Mouse (Mus musculus) liver, postnatal 0 days (tissue): ENCODE data around the gene Ncbp2. TPM values are rescaled to one million over a fixed set of nuclear protein-coding genes. Genes with fewer than 3 reads are reported as not detected.
A peak's percentile ranks its signal among the peaks of the same experiment; 100 is the strongest.

Experiments
- ATAC-seq: fragments of 200-750 bp; cut with Nextera tagmentation; 2 replicates; pipeline ENCODE4 v1.8.0; 2017; ENCODE audit warnings: mild to moderate bottlenecking, moderate library complexity
- DNase-seq: peaks from one replicate; pipeline ENCODE4 v3.0.0-alpha.2; 2016
- H3K27ac ChIP-seq: fragments of 300-500 bp; sonication (generic); 2 replicates; pipeline ENCODE4 v1.5.1; 2014; ENCODE audit warnings: antibody characterized with exemption, moderate library complexity, mild to moderate bottlenecking, low read depth
- H3K27me3 ChIP-seq: fragments of 300-500 bp; sonication (generic); 2 replicates; pipeline ENCODE4 v1.6.1; 2014; ENCODE audit warnings: low read length, control low read depth, mixed read lengths; ENCODE audit not compliant: insufficient read depth
- H3K36me3 ChIP-seq: fragments of 300-500 bp; sonication (generic); replicated peaks from 2 replicates; pipeline ENCODE4 v1.6.1; 2014; ENCODE audit warnings: mild to moderate bottlenecking, control low read depth, low read length, moderate library complexity, mixed read lengths; ENCODE audit not compliant: insufficient read depth
- H3K4me1 ChIP-seq: fragments of 300-500 bp; sonication (generic); 2 replicates; pipeline ENCODE4 v1.6.1; 2014; ENCODE audit warnings: antibody characterized with exemption, mild to moderate bottlenecking, control low read depth; ENCODE audit not compliant: insufficient read depth
- H3K4me2 ChIP-seq: fragments of 300-500 bp; sonication (generic); 2 replicates; pipeline ENCODE4 v1.6.1; 2014; ENCODE audit warnings: low read depth, mild to moderate bottlenecking, low read length, moderate library complexity, mixed read lengths
- H3K4me3 ChIP-seq: fragments of 300-500 bp; sonication (generic); 2 replicates; pipeline ENCODE4 v1.5.1; 2014; ENCODE audit warnings: low read depth, low read length
- H3K9ac ChIP-seq: fragments of 300-500 bp; sonication (generic); replicated peaks from 2 replicates; pipeline ENCODE4 v1.6.1; 2014; ENCODE audit warnings: mild to moderate bottlenecking, moderate library complexity
- H3K9me3 ChIP-seq: fragments of 300-500 bp; sonication (generic); 2 replicates; pipeline ENCODE4 v1.6.1; 2016; ENCODE audit warnings: mild to moderate bottlenecking, control low read depth, low read length, mixed read lengths
- CTCF ChIP-seq: sonication (generic); IDR thresholded peaks from 2 replicates; pipeline ENCODE4 v1.5.1; 2016; ENCODE audit warnings: antibody characterized with exemption, low read depth
- EP300 ChIP-seq: IDR thresholded peaks from 2 replicates; pipeline ENCODE4 v1.6.1; 2016; ENCODE audit warnings: antibody characterized with exemption, low read depth, mild to moderate bottlenecking
- WGBS: fragments of 180-500 bp; shearing (Covaris S2); extraction: QIAGEN DNeasy Blood & Tissue Kit; methylation state at CpG from one replicate; pipeline ENCODE4 v1.1.7; 2014; ENCODE audit not compliant: insufficient replicate concordance; 5-methylcytosine and 5-hydroxymethylcytosine counted together
- polyA plus RNA-seq: library from polyadenylated mRNA; unstranded; fragments of >200 nt; fragmentation: Nextera tagmentation; extraction: Ambion mirVana; gene quantifications from 2 replicates; pipeline ENCODE4 v1.2.1, GENCODE M21; 2015

Ncbp2 gene
- polyA plus RNA-seq, 1 experiment from 2014 or later = 21.4 TPM

GRCm38 (mm10) chr16:31926091-31926490 is 22.2 kb upstream of the Ncbp2 start:
- H3K9ac ChIP-seq = no peak overlapping the region
- H3K27ac ChIP-seq = no peak overlapping the region
- ATAC-seq = no peak
- H3K4me3 ChIP-seq = no peak overlapping the region
- no peaks in the 10 kb centered on the region for H3K4me1 ChIP-seq
- H3K4me2 ChIP-seq = no peak overlapping the region
- no peak for TF ChIP-seq EP300
- TF ChIP-seq CTCF = no peak
- no peak for DNase-seq
- WGBS = 81% methylated on average over 6 of the region's 6 CpGs
- no peaks in the 10 kb centered on the region for H3K27me3 ChIP-seq
- H3K9me3 ChIP-seq = no peaks in the 10 kb centered on the region
- H3K36me3 ChIP-seq = no peaks in the 10 kb centered on the region

- no peak overlapping the region for H3K27ac ChIP-seq
- 73% methylated on average over 13 of the region's 13 CpGs for WGBS
- ATAC-seq (no peak), DNase-seq (no peak)
- no peaks in the 10 kb centered on the region for H3K9me3 ChIP-seq
- no peaks in the 10 kb centered on the region for H3K27me3 ChIP-seq
- H3K4me3 ChIP-seq = no peak overlapping the region
- H3K4me2 ChIP-seq = no peak overlapping the region
- no peak overlapping the region for H3K9ac ChIP-seq
- no peaks in the 10 kb centered on the region for H3K4me1 ChIP-seq
- TF ChIP-seq EP300 (no peak), CTCF (no peak)
- no peaks in the 10 kb centered on the region for H3K36me3 ChIP-seq
These were observed 21.6 kb upstream of the Ncbp2 start for GRCm38 (mm10) chr16:31926547-31927182.

- TF ChIP-seq CTCF = no peak
- no peak for TF ChIP-seq EP300
- Histone ChIP-seq H3K4me2 (no peak overlapping the region), H3K4me3 (no peak overlapping the region), H3K27me3 (no peaks in the 10 kb centered on the region), H3K9me3 (no peaks in the 10 kb centered on the region), H3K4me1 (no peaks in the 10 kb centered on the region), H3K9ac (no peak overlapping the region), H3K36me3 (no peaks in the 10 kb centered on the region), H3K27ac (no peak overlapping the region)
- no peak for ATAC-seq
- DNase-seq = no peak
- WGBS = 75% methylated on average over 5 of the region's 5 CpGs
These were observed 20.9 kb upstream of the Ncbp2 start for GRCm38 (mm10) chr16:31927412-31927811.

GRCm38 (mm10) chr16:31931330-31931729 is 17.0 kb upstream of the Ncbp2 start:
- H3K9ac ChIP-seq = no peak overlapping the region
- no peak for ATAC-seq
- H3K27me3 ChIP-seq = peaks cover 29% of the 10 kb centered on the region
- DNase-seq = no peak
- no peak overlapping the region for H3K4me2 ChIP-seq
- TF ChIP-seq CTCF = no peak
- WGBS = 69% methylated on average over 17 of the region's 17 CpGs
- H3K9me3 ChIP-seq = no peaks in the 10 kb centered on the region
- H3K27ac ChIP-seq = no peak overlapping the region
- H3K36me3 ChIP-seq = no peaks in the 10 kb centered on the region
- H3K4me3 ChIP-seq = no peak overlapping the region
- peaks cover 16% of the 10 kb centered on the region for H3K4me1 ChIP-seq

- H3K4me1 ChIP-seq = peaks cover 16% of the 10 kb centered on the region
- H3K9me3 ChIP-seq = no peaks in the 10 kb centered on the region
- H3K27ac ChIP-seq = no peak overlapping the region
- no peaks in the 10 kb centered on the region for H3K36me3 ChIP-seq
- TF ChIP-seq EP300 (no peak), CTCF (no peak)
- no peak for DNase-seq
- no peak overlapping the region for H3K4me2 ChIP-seq
- no peak overlapping the region for H3K9ac ChIP-seq
- ATAC-seq = no peak
- H3K4me3 ChIP-seq = no peak overlapping the region
- H3K27me3 ChIP-seq = peaks cover 29% of the 10 kb centered on the region
- 67% methylated on average over 5 of the region's 5 CpGs for WGBS
These were observed 16.1 kb upstream of the Ncbp2 start for GRCm38 (mm10) chr16:31932255-31932654.

GRCm38 (mm10) chr16:31932840-31933697 is 15.2 kb upstream of the Ncbp2 start:
- H3K4me3 ChIP-seq = peak overlapping the region; percentile 40

More at GRCm38 (mm10) chr16:31932840-31933697, 15.2 kb upstream of the Ncbp2 start:
- Histone ChIP-seq H3K27ac (0 out of 2 replicates have a peak overlapping the region, but pooled peaks have one; percentile 11), H3K27me3 (peaks cover 29% of the 10 kb centered on the region), H3K36me3 (no peaks in the 10 kb centered on the region), H3K9ac (peak overlapping the region; percentile 30), H3K4me1 (peaks cover 16% of the 10 kb centered on the region), H3K4me2 (peak overlapping the region; percentile 66), H3K9me3 (no peaks in the 10 kb centered on the region)
- peak; percentile 79 for ATAC-seq
- WGBS = 1% methylated on average over 50 of the region's 50 CpGs
- DNase-seq = peak; percentile 81
- TF ChIP-seq EP300 (no peak), CTCF (peak; percentile 91)
